Mouse (Mus musculus) liver, postnatal 0 days (tissue): ENCODE measurements around the gene Pitpnm3. TPM values are rescaled to one million over a fixed set of nuclear protein-coding genes. Genes with fewer than 3 reads are reported as not detected.

ENCODE experiments used
- ATAC-seq: fragments of 200-750 bp; cut with Nextera tagmentation; 2 replicates; pipeline ENCODE4 v1.8.0; 2017; ENCODE audit warnings: mild to moderate bottlenecking, moderate library complexity
- DNase-seq: peaks from one replicate; pipeline ENCODE4 v3.0.0-alpha.2; 2016
- H3K27ac ChIP-seq: fragments of 300-500 bp; sonication (generic); 2 replicates; pipeline ENCODE4 v1.5.1; 2014; ENCODE audit warnings: antibody characterized with exemption, moderate library complexity, mild to moderate bottlenecking, low read depth
- H3K27me3 ChIP-seq: fragments of 300-500 bp; sonication (generic); 2 replicates; pipeline ENCODE4 v1.6.1; 2014; ENCODE audit warnings: low read length, control low read depth, mixed read lengths; ENCODE audit not compliant: insufficient read depth
- H3K36me3 ChIP-seq: fragments of 300-500 bp; sonication (generic); replicated peaks from 2 replicates; pipeline ENCODE4 v1.6.1; 2014; ENCODE audit warnings: mild to moderate bottlenecking, control low read depth, low read length, moderate library complexity, mixed read lengths; ENCODE audit not compliant: insufficient read depth
- H3K4me1 ChIP-seq: fragments of 300-500 bp; sonication (generic); 2 replicates; pipeline ENCODE4 v1.6.1; 2014; ENCODE audit warnings: antibody characterized with exemption, mild to moderate bottlenecking, control low read depth; ENCODE audit not compliant: insufficient read depth
- H3K4me2 ChIP-seq: fragments of 300-500 bp; sonication (generic); 2 replicates; pipeline ENCODE4 v1.6.1; 2014; ENCODE audit warnings: low read depth, mild to moderate bottlenecking, low read length, moderate library complexity, mixed read lengths
- H3K4me3 ChIP-seq: fragments of 300-500 bp; sonication (generic); 2 replicates; pipeline ENCODE4 v1.5.1; 2014; ENCODE audit warnings: low read depth, low read length
- H3K9ac ChIP-seq: fragments of 300-500 bp; sonication (generic); replicated peaks from 2 replicates; pipeline ENCODE4 v1.6.1; 2014; ENCODE audit warnings: mild to moderate bottlenecking, moderate library complexity
- H3K9me3 ChIP-seq: fragments of 300-500 bp; sonication (generic); 2 replicates; pipeline ENCODE4 v1.6.1; 2016; ENCODE audit warnings: mild to moderate bottlenecking, control low read depth, low read length, mixed read lengths
- CTCF ChIP-seq: sonication (generic); IDR thresholded peaks from 2 replicates; pipeline ENCODE4 v1.5.1; 2016; ENCODE audit warnings: antibody characterized with exemption, low read depth
- EP300 ChIP-seq: IDR thresholded peaks from 2 replicates; pipeline ENCODE4 v1.6.1; 2016; ENCODE audit warnings: antibody characterized with exemption, low read depth, mild to moderate bottlenecking
- WGBS: fragments of 180-500 bp; shearing (Covaris S2); extraction: QIAGEN DNeasy Blood & Tissue Kit; methylation state at CpG from one replicate; pipeline ENCODE4 v1.1.7; 2014; ENCODE audit not compliant: insufficient replicate concordance; 5-methylcytosine and 5-hydroxymethylcytosine counted together
- polyA plus RNA-seq: library from polyadenylated mRNA; unstranded; fragments of >200 nt; fragmentation: Nextera tagmentation; extraction: Ambion mirVana; gene quantifications from 2 replicates; pipeline ENCODE4 v1.2.1, GENCODE M21; 2015

The Pitpnm3 gene
- polyA plus RNA-seq, 1 experiment from 2014 or later = not detected

GRCm38 (mm10) chr11:72155186-72155980, 19.8 kb upstream of the Pitpnm3 start:
- no peaks in the 10 kb centered on the region for H3K9me3 ChIP-seq
- H3K36me3 ChIP-seq = peaks cover 12% of the 10 kb centered on the region
- H3K4me2 ChIP-seq = no peak overlapping the region
- TF ChIP-seq EP300 (no peak), CTCF (no peak)
- no peaks in the 10 kb centered on the region for H3K27me3 ChIP-seq
- H3K27ac ChIP-seq = no peak overlapping the region
- no peak overlapping the region for H3K4me3 ChIP-seq
- no peak overlapping the region for H3K9ac ChIP-seq
- no peak for ATAC-seq
- DNase-seq = no peak
- H3K4me1 ChIP-seq = no peaks in the 10 kb centered on the region
- 83% methylated on average over 11 of the region's 11 CpGs for WGBS

DNA sequence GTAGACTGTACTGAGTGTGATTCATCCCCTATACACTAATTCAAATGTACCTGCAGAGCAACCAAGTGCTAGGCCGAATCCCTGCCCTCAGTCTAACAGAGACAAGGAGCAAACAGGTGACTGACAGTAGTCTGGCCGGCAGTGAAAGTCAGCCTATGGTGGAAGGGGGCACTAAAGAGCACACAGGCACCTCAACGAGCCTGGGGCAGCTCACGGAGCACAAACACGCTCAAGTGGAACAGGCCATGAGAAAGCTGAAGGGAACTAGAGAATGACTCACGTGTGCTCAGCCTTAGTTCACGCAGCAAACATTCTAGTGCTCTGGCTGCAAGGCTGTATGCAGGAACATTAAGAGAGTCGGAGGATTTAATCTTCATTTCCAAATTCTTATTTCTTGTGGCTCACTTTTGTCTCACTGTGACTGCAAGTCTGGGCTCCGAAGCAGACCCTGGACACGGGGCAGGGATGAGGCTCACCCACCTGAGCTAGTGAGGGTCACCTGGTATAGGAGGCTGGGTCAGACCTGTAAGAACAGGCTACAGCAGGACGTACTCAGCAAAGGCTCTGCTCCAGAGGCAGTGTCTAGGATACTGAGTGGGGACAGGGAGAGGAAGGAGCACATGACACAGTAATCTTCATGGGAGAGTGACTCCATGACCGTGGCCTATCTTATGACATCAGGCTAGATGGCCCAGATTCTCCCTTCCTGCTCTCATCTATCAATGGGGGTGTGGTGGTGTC, 17.7 kb upstream of the Pitpnm3 start:
- WGBS = 72% methylated on average over 12 of the region's 12 CpGs
- ATAC-seq = no peak
- no peak for DNase-seq
- H3K27ac ChIP-seq = no peak overlapping the region
- TF ChIP-seq CTCF (peak; percentile 11; the same call in 1 of the 2 replicates), EP300 (no peak)
- H3K4me3 ChIP-seq = no peak overlapping the region
- H3K9ac ChIP-seq = no peak overlapping the region
- H3K4me2 ChIP-seq = no peak overlapping the region
- H3K36me3 ChIP-seq = peaks cover 10% of the 10 kb centered on the region
- H3K27me3 ChIP-seq = no peaks in the 10 kb centered on the region
- no peaks in the 10 kb centered on the region for H3K4me1 ChIP-seq
- no peaks in the 10 kb centered on the region for H3K9me3 ChIP-seq

GRCm38 (mm10) chr11:72151120-72151519, 15.5 kb upstream of the Pitpnm3 start:
- H3K4me3 ChIP-seq = no peak overlapping the region
- H3K27ac ChIP-seq = no peak overlapping the region
- H3K4me2 ChIP-seq = no peak overlapping the region
- no peak for TF ChIP-seq EP300
- TF ChIP-seq CTCF = no peak
- DNase-seq (no peak), ATAC-seq (no peak)
- H3K27me3 ChIP-seq = no peaks in the 10 kb centered on the region
- whole genome bisulfite sequencing = 67% methylated on average over 2 of the region's 2 CpGs
- peaks cover 2% of the 10 kb centered on the region; the same call in 1 of the 2 replicates for H3K36me3 ChIP-seq
- no peak overlapping the region for H3K9ac ChIP-seq
- H3K4me1 ChIP-seq = no peaks in the 10 kb centered on the region
- H3K9me3 ChIP-seq = no peaks in the 10 kb centered on the region

DNA sequence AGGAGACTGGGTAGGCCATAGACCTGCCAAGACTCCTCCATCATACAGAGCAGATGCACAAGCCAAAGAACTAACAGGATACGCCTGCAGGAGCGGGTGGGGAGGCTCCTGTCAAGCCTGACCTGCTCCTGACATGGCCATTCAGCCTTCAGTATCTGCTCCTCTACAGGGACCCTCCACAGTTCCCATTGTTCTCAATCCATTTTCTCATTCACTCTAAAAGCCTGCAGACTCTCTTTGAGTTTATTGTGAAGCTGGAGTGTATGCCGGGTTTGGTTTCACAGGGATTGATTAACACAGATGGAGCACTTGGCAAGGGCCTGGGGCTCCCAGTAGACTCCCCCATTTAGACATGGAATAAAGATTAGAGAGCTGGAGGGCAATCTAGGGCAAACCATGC, 12.3 kb upstream of the Pitpnm3 start:
- Histone ChIP-seq H3K9me3 (no peaks in the 10 kb centered on the region), H3K27ac (no peak overlapping the region), H3K27me3 (no peaks in the 10 kb centered on the region), H3K4me2 (no peak overlapping the region), H3K9ac (no peak overlapping the region), H3K4me1 (no peaks in the 10 kb centered on the region), H3K4me3 (no peak overlapping the region), H3K36me3 (no peaks in the 10 kb centered on the region)
- no peak for TF ChIP-seq CTCF
- no peak for TF ChIP-seq EP300
- ATAC-seq (no peak), DNase-seq (no peak)
- 67% methylated on average over 3 of the region's 3 CpGs for WGBS

GRCm38 (mm10) chr11:72145877-72146248, 10.3 kb upstream of the Pitpnm3 start:
- Histone ChIP-seq H3K4me1 (peaks cover 1% of the 10 kb centered on the region; the same call in 1 of the 2 replicates), H3K4me2 (no peak overlapping the region), H3K27me3 (no peaks in the 10 kb centered on the region), H3K9me3 (no peaks in the 10 kb centered on the region), H3K4me3 (no peak overlapping the region), H3K9ac (no peak overlapping the region), H3K27ac (no peak overlapping the region), H3K36me3 (no peaks in the 10 kb centered on the region)
- WGBS = 85% methylated on average over 1 of the region's 1 CpGs
- no peak for ATAC-seq
- TF ChIP-seq EP300 (no peak), CTCF (no peak)
- no peak for DNase-seq

- DNase-seq = peak; percentile 52
- no peaks in the 10 kb centered on the region for H3K9me3 ChIP-seq
- no peak overlapping the region for H3K27ac ChIP-seq
- H3K9ac ChIP-seq = no peak overlapping the region
- peaks cover 6% of the 10 kb centered on the region; the same call in 1 of the 2 replicates for H3K4me1 ChIP-seq
- H3K4me2 ChIP-seq = no peak overlapping the region
- 9% methylated on average over 2 of the region's 2 CpGs for WGBS
- no peaks in the 10 kb centered on the region for H3K27me3 ChIP-seq
- H3K4me3 ChIP-seq = no peak overlapping the region
- no peak for ATAC-seq
- TF ChIP-seq EP300 = no peak
- peak; percentile 65 for TF ChIP-seq CTCF
- no peaks in the 10 kb centered on the region for H3K36me3 ChIP-seq
These were observed 9.8 kb upstream of the Pitpnm3 start for GRCm38 (mm10) chr11:72145182-72145876.
